In genomic region chr6:17741639-17742038, GRCm38 (mm10) we compare ENCODE assay signal across 18 mouse cellular contexts. TPM values are rescaled to one million over a fixed set of nuclear protein-coding genes. Genes with fewer than 3 reads are reported as not detected.
DNase-seq lines count a peak whose midpoint lies in the region; ATAC-seq and TF ChIP-seq lines count a peak whose summit lies in the region.
"Had no signal": no experiment of that assay in that cellular context is flagged by ENCODE, and none has a peak within 500 bp of the region (broad histone marks: within the 10 kb centered on the region; RNA-seq: fewer than 3 reads in every experiment).

No protein-coding gene starts in this region.

- 0 out of 2 replicates have a peak overlapping the region, but pooled peaks have one; percentile 6 for H3K4me3 ChIP-seq in heart, embryonic 13.5 days
- H3K4me3 ChIP-seq in G1E (ENCODE audit: low read depth, low read length), result peak overlapping the region; percentile 21; the same call in 1 of the 2 replicates
- H3K4me3 ChIP-seq in liver, embryonic 13.5 days (replicated peaks), result no peak overlapping the region; the same call in 1 of the 2 replicates
- no peak overlapping the region for H3K4me3 ChIP-seq in intestine, embryonic 15.5 days (replicated peaks)
- H3K4me3 ChIP-seq: hindbrain, embryonic 10.5 days; limb, embryonic 13.5 days; midbrain, embryonic 12.5 days had no signal

- H3K4me2 ChIP-seq in heart, embryonic 13.5 days, result peak overlapping the region; percentile 46
- peak overlapping the region; percentile 47 for H3K4me2 ChIP-seq in liver, embryonic 13.5 days
- H3K4me2 ChIP-seq in intestine, embryonic 15.5 days (replicated peaks), result no peak overlapping the region
- H3K4me2 ChIP-seq: limb, embryonic 13.5 days; midbrain, embryonic 12.5 days had no signal

- H3K9ac ChIP-seq in heart, embryonic 13.5 days, result peak overlapping the region; percentile 30; the same call in 1 of the 2 replicates
- peak overlapping the region; percentile 61 for H3K9ac ChIP-seq in liver, embryonic 13.5 days
- H3K9ac ChIP-seq in intestine, embryonic 15.5 days, result no peak overlapping the region
- H3K9ac ChIP-seq: limb, embryonic 13.5 days; midbrain, embryonic 12.5 days had no signal

- H3K36me3 ChIP-seq in heart, embryonic 13.5 days, result no peaks in the 10 kb centered on the region
- peaks cover 3% of the 10 kb centered on the region for H3K36me3 ChIP-seq in G1E (replicated peaks)
- no peaks in the 10 kb centered on the region for H3K36me3 ChIP-seq in liver, embryonic 13.5 days
- H3K36me3 ChIP-seq in intestine, embryonic 15.5 days, result no peaks in the 10 kb centered on the region
- H3K36me3 ChIP-seq: hindbrain, embryonic 10.5 days; limb, embryonic 13.5 days; midbrain, embryonic 12.5 days had no signal

- TF ChIP-seq CTCF in G1E (IDR thresholded peaks at IDR 0.05; ENCODE audit: low read depth, low read length), result no peak

- no peak for DNase-seq in heart, postnatal 36 days
- no peak for DNase-seq in G1E (ENCODE audit: low spot score)
- peak; percentile 43 for DNase-seq in liver, embryonic 13.5 days
- no peak for DNase-seq in embryo, embryonic 11 days
- no peak for DNase-seq in B cell, adult 2 months
- DNase-seq: cerebellum, postnatal 10 days; kidney, adult 8-10 months; kidney, postnatal 25 days; layer of hippocampus, adult 9-11 months; lung, postnatal 14 days; right cerebral cortex, postnatal 14 days had no signal

- H3K9me3 ChIP-seq in heart, embryonic 13.5 days, result no peaks in the 10 kb centered on the region
- no peaks in the 10 kb centered on the region for H3K9me3 ChIP-seq in G1E (replicated peaks)
- no peaks in the 10 kb centered on the region for H3K9me3 ChIP-seq in liver, embryonic 13.5 days (replicated peaks)
- no peaks in the 10 kb centered on the region for H3K9me3 ChIP-seq in intestine, embryonic 15.5 days
- H3K9me3 ChIP-seq: hindbrain, embryonic 10.5 days; limb, embryonic 13.5 days; midbrain, embryonic 12.5 days had no signal

- H3K4me1 ChIP-seq in heart, embryonic 13.5 days, result peaks cover 45% of the 10 kb centered on the region
- peaks cover 76% of the 10 kb centered on the region for H3K4me1 ChIP-seq in G1E (ENCODE audit: insufficient read depth, low read depth, low read length)
- H3K4me1 ChIP-seq in liver, embryonic 13.5 days (replicated peaks), result peaks cover 63% of the 10 kb centered on the region
- no peaks in the 10 kb centered on the region for H3K4me1 ChIP-seq in intestine, embryonic 15.5 days (replicated peaks)
- H3K4me1 ChIP-seq: hindbrain, embryonic 10.5 days; midbrain, embryonic 12.5 days had no signal

- no peak for ATAC-seq in heart, embryonic 13.5 days (ENCODE audit: extremely low read depth, insufficient number of reproducible peaks, low FRiP score, low TSS enrichment)
- peak; percentile 66 for ATAC-seq in G1E (ENCODE audit: extremely low read depth, insufficient number of reproducible peaks, low FRiP score, poor library complexity, severe bottlenecking)
- peak; percentile 13 for ATAC-seq in erythroblast, adult 5-6 weeks (replicated peaks; ENCODE audit: low FRiP score, poor library complexity, severe bottlenecking)
- ATAC-seq in liver, embryonic 13.5 days (ENCODE audit: low read depth), result peak; percentile 59
- ATAC-seq in intestine, embryonic 15.5 days, result no peak
- ATAC-seq: forebrain, embryonic 16.5 days had no signal

- H3K27ac ChIP-seq in heart, embryonic 13.5 days (replicated peaks), result peak overlapping the region; percentile 76
- peak overlapping the region; percentile 94 for H3K27ac ChIP-seq in liver, embryonic 13.5 days
- no peak overlapping the region for H3K27ac ChIP-seq in intestine, embryonic 15.5 days
- H3K27ac ChIP-seq: hindbrain, embryonic 10.5 days; limb, embryonic 13.5 days; midbrain, embryonic 12.5 days had no signal

- intact Hi-C loops in heart, postnatal 36 days (cut with DNase I), result no loop called here

- no peaks in the 10 kb centered on the region for H3K27me3 ChIP-seq in heart, embryonic 13.5 days (replicated peaks)
- no peaks in the 10 kb centered on the region for H3K27me3 ChIP-seq in G1E (ENCODE audit: insufficient read depth, low read length)
- no peaks in the 10 kb centered on the region for H3K27me3 ChIP-seq in liver, embryonic 13.5 days
- no peaks in the 10 kb centered on the region for H3K27me3 ChIP-seq in intestine, embryonic 15.5 days (replicated peaks)
- H3K27me3 ChIP-seq: limb, embryonic 13.5 days; midbrain, embryonic 12.5 days had no signal

- WGBS in heart, embryonic 13.5 days, result 22% methylated on average over 6 of the region's 6 CpGs
- WGBS in liver, embryonic 13.5 days (ENCODE audit: insufficient replicate concordance), result 22% methylated on average over 6 of the region's 6 CpGs
- WGBS in intestine, embryonic 15.5 days, result 81% methylated on average over 6 of the region's 6 CpGs

RNA-seq across cellular contexts. Expression of gene St7, which starts 48.9 kb away (rescaled TPM):
- 25.9 and 31.9 TPM in 2 replicates for polyA plus RNA-seq in heart, embryonic 13.5 days (2015; fragmentation: Nextera tagmentation; extraction: Ambion mirVana)
- 10 to 100 TPM; 15.6 to 17.4 TPM for total RNA-seq in heart, postnatal 36 days (2021)
- total RNA-seq in G1E (2014; fragmentation: Nextera tagmentation), result 155 TPM in 2 replicates
- total RNA-seq in G1E (2017), result 84.7 and 92.6 TPM in 2 replicates
- 4.7 and 4.9 TPM in 2 replicates for polyA plus RNA-seq in G1E (2012)
- total RNA-seq in erythroblast, adult 5-6 weeks (2015; ENCODE audit: low replicate concordance), result 29.0 and 73.4 TPM in 2 replicates
- 73.5 and 90.6 TPM in 2 replicates for total RNA-seq in erythroblast, adult 5-6 weeks (2017; ENCODE audit: low replicate concordance)
- polyA plus RNA-seq in liver, embryonic 13.5 days (2015; fragmentation: Nextera tagmentation; extraction: Ambion mirVana), result 11.0 and 11.8 TPM in 2 replicates
- polyA plus RNA-seq in intestine, embryonic 15.5 days (2015; fragmentation: Nextera tagmentation; extraction: Ambion mirVana), result 23.7 and 26.0 TPM in 2 replicates

Comparison
In these comparisons a context has a peak if more than half of its experiments do, and no peak if none do; other contexts are left out.
1. ATAC-seq: peak in G1E (single experiment), erythroblast, adult 5-6 weeks (single experiment) and liver, embryonic 13.5 days (single experiment); none in heart, embryonic 13.5 days (single experiment) and intestine, embryonic 15.5 days (single experiment).
2. H3K4me3 ChIP-seq: peak in heart, embryonic 13.5 days (single experiment) and G1E (single experiment); none in liver, embryonic 13.5 days (single experiment) and intestine, embryonic 15.5 days (single experiment).